Mouse (Mus musculus) kidney, embryonic 15.5 days (tissue): ENCODE measurements around the gene Pxk. TPM values are rescaled to one million over a fixed set of nuclear protein-coding genes. Genes with fewer than 3 reads are reported as not detected.

Experiments used
- ATAC-seq: fragments of 200-750 bp; cut with Nextera tagmentation; replicated peaks from 2 replicates; pipeline ENCODE4 v1.8.0; 2017; ENCODE audit warnings: moderate TSS enrichment; ENCODE audit not compliant: low FRiP score
- H3K27ac ChIP-seq: fragments of 300-500 bp; sonication (generic); 2 replicates; pipeline ENCODE4 v1.5.1; 2015; ENCODE audit warnings: mild to moderate bottlenecking, inconsistent platforms
- H3K27me3 ChIP-seq: fragments of 300-500 bp; sonication (generic); 2 replicates; pipeline ENCODE4 v1.6.1; 2015; ENCODE audit warnings: inconsistent platforms
- H3K36me3 ChIP-seq: fragments of 300-500 bp; sonication (generic); 2 replicates; pipeline ENCODE4 v1.6.1; 2015; ENCODE audit warnings: inconsistent platforms
- H3K4me1 ChIP-seq: fragments of 300-500 bp; sonication (generic); 2 replicates; pipeline ENCODE4 v1.6.1; 2015; ENCODE audit warnings: inconsistent platforms
- H3K4me2 ChIP-seq: fragments of 300-500 bp; sonication (generic); 2 replicates; pipeline ENCODE4 v1.6.1; 2015; ENCODE audit warnings: moderate library complexity, mild to moderate bottlenecking, inconsistent platforms
- H3K4me3 ChIP-seq: fragments of 300-500 bp; sonication (generic); replicated peaks from 2 replicates; pipeline ENCODE4 v1.5.1; 2015; ENCODE audit warnings: mild to moderate bottlenecking, inconsistent platforms
- H3K9ac ChIP-seq: fragments of 300-500 bp; sonication (generic); 2 replicates; pipeline ENCODE4 v1.6.1; 2015; ENCODE audit warnings: mild to moderate bottlenecking, inconsistent platforms
- H3K9me3 ChIP-seq: fragments of 300-500 bp; sonication (generic); replicated peaks from 2 replicates; pipeline ENCODE4 v1.6.1; 2016; ENCODE audit warnings: inconsistent platforms
- WGBS: fragments of 180-500 bp; shearing (Covaris S2); methylation state at CpG from one replicate; pipeline ENCODE4 v1.1.7; 2015; ENCODE audit warnings: mixed read lengths; 5-methylcytosine and 5-hydroxymethylcytosine counted together
- polyA plus RNA-seq: library from polyadenylated mRNA; unstranded; fragments of >200 nt; fragmentation: Nextera tagmentation; extraction: Ambion mirVana; gene quantifications from 2 replicates; pipeline ENCODE4 v1.2.1, GENCODE M21; 2015

The Pxk gene
- polyA plus RNA-seq = 33.7 and 35.1 TPM in 2 replicates

- H3K4me3 ChIP-seq = peak within 1 kb of the TSS; percentile 97
- H3K9me3 ChIP-seq = no peaks in the 10 kb centered on the region
- H3K4me2 ChIP-seq = peak within 1 kb of the TSS; percentile 60
- H3K27ac ChIP-seq = peak within 1 kb of the TSS; percentile 48; the same call in 1 of the 2 replicates
- H3K9ac ChIP-seq = peak within 1 kb of the TSS; percentile 67
- WGBS = under 1% methylated on average over 57 of the region's 89 CpGs
- peaks cover 5% of the 10 kb centered on the region; the same call in 1 of the 2 replicates for H3K27me3 ChIP-seq
- peaks cover 27% of the 10 kb centered on the region for H3K4me1 ChIP-seq
- peak; percentile 97 for ATAC-seq
- H3K36me3 ChIP-seq = no peaks in the 10 kb centered on the region
Measured at GRCm38 (mm10) chr14:8097978-8098686, at the start of gene Pxk. TSS of gene Pxk (plus strand) at chr14:8098211.

- H3K4me3 ChIP-seq = no peak overlapping the region
- H3K9ac ChIP-seq = no peak overlapping the region
- H3K9me3 ChIP-seq = no peaks in the 10 kb centered on the region
- no peak overlapping the region for H3K4me2 ChIP-seq
- H3K27me3 ChIP-seq = no peaks in the 10 kb centered on the region
- 90% methylated on average over 10 of the region's 10 CpGs for WGBS
- peaks cover 28% of the 10 kb centered on the region for H3K36me3 ChIP-seq
- no peak overlapping the region for H3K27ac ChIP-seq
- no peaks in the 10 kb centered on the region for H3K4me1 ChIP-seq
- no peak for ATAC-seq
Measured at GRCm38 (mm10) chr14:8049334-8049733, 48.7 kb upstream of the Pxk start.

- Histone ChIP-seq H3K4me1 (no peaks in the 10 kb centered on the region), H3K4me3 (no peak overlapping the region), H3K4me2 (no peak overlapping the region), H3K9ac (no peak overlapping the region), H3K27ac (no peak overlapping the region), H3K27me3 (no peaks in the 10 kb centered on the region), H3K36me3 (peaks cover 20% of the 10 kb centered on the region), H3K9me3 (no peaks in the 10 kb centered on the region)
- no peak for ATAC-seq
- WGBS = 95% methylated on average over 2 of the region's 2 CpGs
Measured at GRCm38 (mm10) chr14:8051869-8052268, 46.1 kb upstream of the Pxk start.

GRCm38 (mm10) chr14:8052661-8053060 lies 45.4 kb upstream of the Pxk start:
- H3K27ac ChIP-seq = no peak overlapping the region
- H3K4me1 ChIP-seq = no peaks in the 10 kb centered on the region
- no peaks in the 10 kb centered on the region for H3K9me3 ChIP-seq
- H3K36me3 ChIP-seq = peaks cover 14% of the 10 kb centered on the region
- no peaks in the 10 kb centered on the region for H3K27me3 ChIP-seq
- ATAC-seq = no peak
- WGBS = 94% methylated on average over 7 of the region's 7 CpGs
- no peak overlapping the region for H3K4me3 ChIP-seq
- H3K4me2 ChIP-seq = no peak overlapping the region
- H3K9ac ChIP-seq = no peak overlapping the region

- no peak overlapping the region for H3K4me3 ChIP-seq
- H3K4me1 ChIP-seq = no peaks in the 10 kb centered on the region
- no peaks in the 10 kb centered on the region for H3K9me3 ChIP-seq
- no peaks in the 10 kb centered on the region for H3K27me3 ChIP-seq
- ATAC-seq = peak; percentile 40; the same call in 1 of the 2 replicates
- peaks cover 9% of the 10 kb centered on the region for H3K36me3 ChIP-seq
- no peak overlapping the region for H3K9ac ChIP-seq
- 43% methylated on average over 17 of the region's 17 CpGs for WGBS
- no peak overlapping the region for H3K27ac ChIP-seq
- no peak overlapping the region for H3K4me2 ChIP-seq
Measured at GRCm38 (mm10) chr14:8054310-8055102, 43.5 kb upstream of the Pxk start.

- ATAC-seq = no peak
- WGBS = 91% methylated on average over 5 of the region's 5 CpGs
- Histone ChIP-seq H3K4me3 (no peak overlapping the region), H3K9me3 (no peaks in the 10 kb centered on the region), H3K27ac (no peak overlapping the region), H3K4me1 (no peaks in the 10 kb centered on the region), H3K36me3 (no peaks in the 10 kb centered on the region; the same call in 1 of the 2 replicates), H3K4me2 (no peak overlapping the region), H3K27me3 (no peaks in the 10 kb centered on the region), H3K9ac (no peak overlapping the region)
Measured at GRCm38 (mm10) chr14:8056076-8056475, 41.9 kb upstream of the Pxk start.

- Histone ChIP-seq H3K9ac (no peak overlapping the region), H3K27me3 (no peaks in the 10 kb centered on the region), H3K4me2 (no peak overlapping the region), H3K36me3 (no peaks in the 10 kb centered on the region), H3K4me3 (no peak overlapping the region), H3K27ac (no peak overlapping the region), H3K9me3 (no peaks in the 10 kb centered on the region), H3K4me1 (peaks cover 14% of the 10 kb centered on the region)
- ATAC-seq = no peak
- WGBS = 90% methylated on average over 7 of the region's 7 CpGs
Measured at GRCm38 (mm10) chr14:8059938-8060337, 38.1 kb upstream of the Pxk start.

- Histone ChIP-seq H3K9ac (no peak overlapping the region), H3K36me3 (no peaks in the 10 kb centered on the region), H3K27ac (no peak overlapping the region), H3K4me3 (no peak overlapping the region), H3K9me3 (no peaks in the 10 kb centered on the region), H3K4me1 (peaks cover 14% of the 10 kb centered on the region), H3K4me2 (no peak overlapping the region), H3K27me3 (no peaks in the 10 kb centered on the region)
- WGBS = 22% methylated on average over 3 of the region's 3 CpGs
- 0 out of 2 replicates have a peak, but pooled peaks have one; percentile 49 for ATAC-seq
Measured at GRCm38 (mm10) chr14:8062076-8062475, 35.9 kb upstream of the Pxk start.

GRCm38 (mm10) chr14:8062537-8063301 lies 35.3 kb upstream of the Pxk start:
- Histone ChIP-seq H3K9ac (no peak overlapping the region), H3K27ac (no peak overlapping the region), H3K27me3 (no peaks in the 10 kb centered on the region), H3K9me3 (no peaks in the 10 kb centered on the region), H3K4me2 (no peak overlapping the region), H3K36me3 (no peaks in the 10 kb centered on the region), H3K4me1 (peaks cover 14% of the 10 kb centered on the region), H3K4me3 (no peak overlapping the region)
- no peak for ATAC-seq
- WGBS = 52% methylated on average over 3 of the region's 3 CpGs

GRCm38 (mm10) chr14:8063835-8064785 lies 33.9 kb upstream of the Pxk start:
- H3K9me3 ChIP-seq = no peaks in the 10 kb centered on the region
- H3K27me3 ChIP-seq = no peaks in the 10 kb centered on the region
- no peak overlapping the region for H3K27ac ChIP-seq
- H3K4me2 ChIP-seq = no peak overlapping the region
- H3K4me1 ChIP-seq = peaks cover 14% of the 10 kb centered on the region
- H3K9ac ChIP-seq = no peak overlapping the region
- ATAC-seq = no peak
- 91% methylated on average over 8 of the region's 8 CpGs for WGBS
- no peak overlapping the region for H3K4me3 ChIP-seq
- no peaks in the 10 kb centered on the region for H3K36me3 ChIP-seq

GRCm38 (mm10) chr14:8080165-8080679 lies 17.8 kb upstream of the Pxk start, which contains the start of gene Rpp14:
TSS of gene Rpp14 (plus strand) at chr14:8080367.
- H3K4me3 ChIP-seq = peak within 1 kb of the TSS; percentile 82
- H3K9me3 ChIP-seq = no peaks in the 10 kb centered on the region
- ATAC-seq = peak; percentile 97

More at GRCm38 (mm10) chr14:8080165-8080679, 17.8 kb upstream of the Pxk start, which contains the start of gene Rpp14:
- Histone ChIP-seq H3K4me1 (peaks cover 16% of the 10 kb centered on the region), H3K36me3 (peaks cover 18% of the 10 kb centered on the region), H3K4me2 (peak within 1 kb of the TSS; percentile 81), H3K27me3 (no peaks in the 10 kb centered on the region), H3K27ac (peak within 1 kb of the TSS; percentile 99), H3K9ac (peak within 1 kb of the TSS; percentile 74)
- under 1% methylated on average over 47 of the region's 47 CpGs for WGBS
